Mouse (Mus musculus) cerebellum, postnatal 36 days (tissue): ENCODE measurements around the gene Cped1.

Experiments
- DNase-seq, 2 experiments: peaks; one replicate each; pipeline ENCODE4 v3.0.0; 2021 to 2022; ENCODE audit warnings: mixed read lengths in 2 of 2

Gene Cped1

GRCm38 (mm10) chr6:22180316-22180715 lies 194.6 kb downstream of the Cped1 start:
- no peak for DNase-seq

GRCm38 (mm10) chr6:22186967-22187366 lies 201.3 kb downstream of the Cped1 start:
- DNase-seq, result no peak

GRCm38 (mm10) chr6:22189346-22190335 lies 203.9 kb downstream of the Cped1 start:
- DNase-seq, result peak in 1 of 2 experiments; percentile 4

- DNase-seq, result no peak
Observed at GRCm38 (mm10) chr6:22198603-22199002, 212.9 kb downstream of the Cped1 start.

DNA sequence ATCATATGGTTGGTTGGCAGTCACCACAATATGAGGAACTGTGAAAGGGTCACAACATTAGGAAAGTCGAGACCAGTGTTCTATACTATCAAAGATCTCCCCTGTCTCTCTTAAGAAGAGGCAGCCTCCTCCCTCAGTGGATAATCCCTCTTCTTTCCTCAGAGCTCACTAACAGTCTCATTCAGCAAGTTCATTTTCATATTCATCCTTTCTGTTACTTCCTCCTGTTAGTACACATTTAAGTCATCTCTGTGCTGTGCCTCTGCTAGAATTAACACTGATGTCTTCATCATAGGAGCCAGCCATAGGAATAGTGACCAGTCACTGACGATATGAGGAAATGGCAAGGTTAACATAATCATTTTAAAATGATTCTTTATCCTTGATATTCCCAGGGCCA lies 213.8 kb downstream of the Cped1 start:
- DNase-seq, result no peak

- DNase-seq, result no peak
Observed at GRCm38 (mm10) chr6:22200133-22200532, 214.4 kb downstream of the Cped1 start.

- no peak for DNase-seq
Observed at GRCm38 (mm10) chr6:22201879-22202278, 216.2 kb downstream of the Cped1 start.

GRCm38 (mm10) chr6:22205030-22205750 lies 219.5 kb downstream of the Cped1 start:
- DNase-seq, result peak in 1 of 2 experiments; percentile 9

- DNase-seq, result peak in 1 of 2 experiments; percentile 10
Observed at GRCm38 (mm10) chr6:22205751-22206121, 220.0 kb downstream of the Cped1 start.

DNA sequence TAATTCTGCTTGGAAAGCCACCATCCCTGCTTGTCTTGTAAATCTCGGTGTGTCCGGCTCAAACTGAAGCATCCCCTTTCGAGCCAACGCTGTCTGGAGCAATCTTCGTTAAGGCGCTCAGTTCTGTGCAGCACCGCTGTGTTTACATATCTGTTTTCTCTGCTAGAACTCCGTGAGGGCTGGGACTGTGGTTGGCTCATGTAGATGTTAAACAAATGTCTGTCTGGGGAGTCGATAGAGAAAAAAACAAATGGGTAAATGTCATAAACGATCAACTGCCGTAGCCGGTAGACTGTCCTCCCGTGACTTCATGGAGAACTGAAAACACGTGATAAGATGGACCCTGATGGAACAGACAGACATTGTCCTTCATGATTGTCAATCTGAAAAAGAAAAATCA lies 220.5 kb downstream of the Cped1 start:
- DNase-seq, result peak in 1 of 2 experiments; percentile 16

DNA sequence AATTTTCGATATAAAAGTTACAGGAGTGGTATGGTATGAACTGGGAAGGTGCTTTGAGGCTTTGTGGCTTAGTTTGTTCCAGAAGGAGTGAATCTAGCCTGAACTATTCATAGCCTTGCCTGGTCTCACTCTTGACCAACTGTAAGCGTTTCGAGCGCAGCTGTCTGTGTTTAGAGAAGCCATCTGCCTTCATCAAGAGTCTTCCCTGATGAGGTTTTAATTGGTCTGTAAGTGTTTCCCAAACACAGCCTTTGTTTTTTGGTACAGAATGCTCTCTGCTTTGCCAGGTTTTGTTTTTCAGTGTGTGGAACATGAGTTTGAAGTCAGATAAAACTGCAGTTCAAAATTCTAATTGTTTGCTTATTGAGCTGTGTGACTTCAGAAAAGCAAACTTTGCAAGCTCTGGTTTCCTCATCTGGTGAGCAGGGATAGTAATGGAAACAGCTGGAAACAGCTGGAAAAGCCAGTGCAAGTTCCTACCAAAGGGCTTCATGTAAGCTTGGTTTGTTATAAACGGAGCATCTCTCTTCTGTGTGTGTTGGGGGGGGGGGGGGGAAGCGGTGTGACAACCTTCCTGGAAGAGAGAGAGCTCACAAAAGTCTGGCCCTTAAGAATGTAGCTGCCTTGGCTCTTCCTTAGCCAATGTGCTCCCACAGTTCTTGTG lies 221.0 kb downstream of the Cped1 start:
- no peak for DNase-seq

DNA sequence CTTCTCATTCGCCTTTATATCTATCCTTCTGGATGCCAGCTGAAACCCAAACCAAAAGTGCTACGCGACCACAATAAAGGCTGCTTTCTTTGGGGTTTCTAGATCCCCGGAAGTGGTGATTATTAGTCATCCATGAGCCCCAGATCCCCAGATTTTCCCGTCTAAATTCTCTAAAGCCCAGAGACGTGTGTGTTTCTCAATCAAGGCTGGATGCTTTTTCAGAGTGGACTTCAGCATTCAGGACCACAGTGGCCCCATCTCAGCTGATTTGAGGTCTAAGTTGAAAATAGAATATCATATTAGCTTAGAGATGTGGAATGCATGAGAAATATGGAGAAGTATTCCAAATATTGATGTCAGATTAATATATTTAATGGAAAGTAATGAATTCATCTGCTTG lies 226.4 kb downstream of the Cped1 start:
- DNase-seq, result no peak

- DNase-seq, result no peak
Observed at GRCm38 (mm10) chr6:22213187-22213586, 227.5 kb downstream of the Cped1 start.

DNA sequence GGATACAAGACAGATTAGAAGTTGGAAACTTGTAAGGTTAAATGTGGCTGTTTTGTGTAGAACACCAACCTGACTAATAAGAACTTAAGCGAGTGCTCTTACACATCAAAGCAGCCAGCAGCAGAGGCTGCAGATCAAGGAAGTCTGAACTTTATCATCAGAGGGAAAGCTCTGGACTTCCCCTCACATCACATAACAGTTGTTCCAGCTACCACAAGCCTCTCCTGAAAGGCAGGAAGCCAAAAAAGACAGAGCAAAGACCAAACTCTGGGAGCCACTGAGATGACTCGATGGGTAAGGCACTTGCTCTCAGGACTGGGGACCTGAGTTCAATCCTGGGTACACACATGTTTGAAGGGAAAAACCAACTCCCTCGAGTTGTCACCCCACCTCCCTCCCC lies 228.1 kb downstream of the Cped1 start:
- no peak for DNase-seq

GRCm38 (mm10) chr6:22214665-22215064 lies 228.9 kb downstream of the Cped1 start:
- DNase-seq, result no peak

DNA sequence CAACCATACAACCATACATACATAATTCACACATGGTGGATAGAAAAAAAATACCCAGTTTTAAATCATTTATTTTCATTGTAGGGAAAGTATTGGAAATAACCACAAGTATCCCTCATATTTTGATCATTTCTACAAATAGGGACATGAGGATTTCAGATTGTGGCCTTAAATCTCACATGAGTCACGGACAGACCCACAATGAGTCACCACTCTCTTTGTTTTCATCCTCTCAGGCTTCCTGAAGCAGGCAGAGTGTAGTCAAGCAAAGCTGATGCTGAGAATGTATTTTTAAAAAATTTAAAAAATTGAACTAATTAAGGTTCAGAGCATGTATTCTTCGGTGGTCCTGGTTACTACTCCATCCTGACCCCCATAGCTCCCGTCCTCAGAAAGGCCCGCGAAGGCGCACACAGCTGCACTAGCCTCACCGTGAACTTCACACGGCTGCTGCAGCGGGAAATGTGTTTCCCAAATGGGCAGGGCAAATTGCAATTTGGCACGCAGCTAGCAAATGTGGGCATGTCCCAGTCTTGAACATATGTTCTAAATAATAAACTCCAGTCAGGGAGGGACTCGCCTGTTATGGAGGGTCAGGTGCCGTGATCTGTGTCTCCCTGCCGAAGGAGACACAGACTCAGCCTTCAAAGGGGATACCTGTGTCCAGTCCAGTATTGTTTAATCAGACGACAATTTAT lies 230.7 kb downstream of the Cped1 start:
- no peak for DNase-seq

DNA sequence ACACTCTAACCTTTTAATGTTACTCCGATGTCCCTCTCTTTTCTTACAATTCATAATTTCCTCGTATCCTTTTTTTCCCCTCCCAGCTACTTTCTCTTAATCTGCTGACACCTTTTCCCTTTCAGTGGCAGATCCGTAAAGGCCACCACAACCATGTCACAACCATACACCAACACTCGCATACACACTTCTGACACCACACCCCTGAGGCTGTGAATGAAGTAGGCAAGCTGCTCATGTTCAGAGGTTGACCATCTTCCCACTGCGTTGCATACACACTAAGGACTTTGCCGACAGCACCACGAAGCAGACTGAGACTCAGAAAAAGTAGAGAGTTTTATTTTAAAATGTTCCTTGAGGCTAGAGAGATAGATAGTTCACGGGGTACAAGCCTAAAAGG lies 235.4 kb downstream of the Cped1 start:
- DNase-seq, result no peak

GRCm38 (mm10) chr6:22222087-22222486 lies 236.4 kb downstream of the Cped1 start:
- DNase-seq, result no peak

DNA sequence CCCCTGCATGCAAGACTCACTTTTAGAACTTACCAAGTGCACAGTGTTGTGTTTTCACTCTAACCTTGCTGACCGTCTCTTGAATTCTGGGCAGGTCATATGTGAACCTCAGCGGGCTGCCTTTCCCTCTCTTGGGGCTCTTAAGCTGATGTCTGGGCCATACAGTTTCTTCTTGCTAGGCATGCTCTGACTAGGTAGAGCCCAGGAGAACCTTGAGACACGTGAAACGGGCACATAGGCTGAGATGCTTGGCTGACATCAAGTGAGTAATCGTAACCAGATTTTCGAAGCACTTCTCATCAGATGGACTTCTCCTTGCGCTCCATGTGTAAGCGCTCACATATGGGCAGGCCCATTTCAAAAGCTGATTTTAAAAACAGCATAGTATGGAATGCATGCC lies 237.2 kb downstream of the Cped1 start:
- no peak for DNase-seq

DNA sequence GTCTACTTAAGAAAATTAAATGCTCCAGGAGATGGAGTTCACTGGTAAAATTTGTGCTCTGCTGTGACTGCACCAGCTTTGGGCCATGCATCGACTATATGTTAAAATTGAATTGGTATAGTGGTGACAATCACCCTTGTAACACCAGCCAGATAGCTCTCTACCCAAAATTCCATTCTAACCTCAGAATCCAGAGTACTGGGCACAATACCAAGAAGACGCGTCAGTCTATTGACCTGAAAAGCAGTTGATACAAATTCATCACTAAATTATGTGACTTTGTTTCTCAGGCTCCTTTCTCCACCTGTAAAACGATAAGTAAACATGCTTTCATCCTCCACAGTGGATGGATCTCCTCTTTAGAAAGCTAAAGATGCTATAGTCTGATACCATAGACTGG lies 238.6 kb downstream of the Cped1 start:
- no peak for DNase-seq

GRCm38 (mm10) chr6:22231244-22231643 lies 245.5 kb downstream of the Cped1 start:
- DNase-seq, result no peak

DNA sequence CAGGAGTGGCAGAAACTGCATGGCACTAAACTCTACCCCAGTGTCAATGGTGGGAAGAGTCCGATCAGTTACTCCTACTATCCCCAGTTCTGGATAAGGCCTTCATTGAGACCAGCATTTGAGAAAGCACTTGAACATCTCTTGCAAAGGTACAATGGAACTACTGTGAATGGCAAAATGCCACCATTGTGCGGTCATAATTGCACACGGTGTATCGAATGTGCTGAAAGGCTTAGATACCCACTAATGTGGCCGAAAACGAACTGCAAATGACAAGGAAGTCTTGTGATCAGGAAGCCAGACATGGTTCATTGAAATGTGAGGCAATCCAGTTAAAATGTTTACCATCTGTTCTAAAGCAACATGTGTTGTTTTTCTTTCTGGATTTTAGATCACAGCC lies 247.8 kb downstream of the Cped1 start:
- DNase-seq, result no peak

DNA sequence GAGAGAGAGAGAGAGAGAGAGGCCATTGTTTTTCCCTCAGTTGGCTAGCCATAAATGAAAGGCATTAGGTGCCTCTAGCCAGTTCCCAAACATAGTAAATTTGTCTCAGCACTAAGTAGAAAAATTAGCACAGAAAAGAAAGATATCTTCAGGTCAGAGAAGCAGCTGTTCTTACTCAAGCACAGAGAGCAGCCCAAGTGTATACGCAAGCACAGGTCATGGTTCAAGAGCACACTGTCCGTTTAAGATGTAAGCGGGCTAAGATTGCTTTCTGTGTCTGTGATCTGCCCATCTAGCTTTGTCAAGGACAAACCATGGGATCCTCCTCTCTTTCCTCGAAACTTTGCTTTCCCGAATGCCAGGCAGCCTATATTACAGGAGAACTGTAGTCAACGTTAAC lies 249.4 kb downstream of the Cped1 start:
- no peak for DNase-seq
